Mouse (Mus musculus) spleen, postnatal 36 days (tissue): Measurements from ENCODE around the gene Mybph.

Source experiments
- DNase-seq, 2 experiments: peaks; one replicate each; pipeline ENCODE4 v3.0.0; 2022; ENCODE audit warnings: low spot score in 2 of 2, mixed read lengths in 1 of 2

The Mybph gene

DNA sequence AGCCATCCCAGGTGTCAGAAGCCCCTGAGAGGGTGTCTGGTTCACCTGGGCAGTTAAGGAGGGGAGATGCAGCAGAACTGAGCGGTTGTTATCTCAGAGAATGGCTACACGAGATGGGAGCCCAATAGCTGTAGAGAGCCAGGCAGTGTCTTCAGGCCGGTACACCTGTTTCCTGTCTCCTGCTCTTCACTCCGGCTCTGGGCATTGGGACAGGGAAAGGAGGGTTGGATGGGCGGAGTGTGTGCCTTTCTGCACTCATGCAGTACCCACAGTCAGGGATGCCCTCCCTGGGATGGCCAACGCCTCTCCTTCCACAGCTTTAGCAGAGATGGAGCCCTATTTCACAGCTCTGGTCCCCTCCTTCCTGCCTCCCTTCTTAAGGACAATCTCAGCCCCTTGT lies 17.8 kb downstream of the Mybph start:
- DNase-seq: no peak

DNA sequence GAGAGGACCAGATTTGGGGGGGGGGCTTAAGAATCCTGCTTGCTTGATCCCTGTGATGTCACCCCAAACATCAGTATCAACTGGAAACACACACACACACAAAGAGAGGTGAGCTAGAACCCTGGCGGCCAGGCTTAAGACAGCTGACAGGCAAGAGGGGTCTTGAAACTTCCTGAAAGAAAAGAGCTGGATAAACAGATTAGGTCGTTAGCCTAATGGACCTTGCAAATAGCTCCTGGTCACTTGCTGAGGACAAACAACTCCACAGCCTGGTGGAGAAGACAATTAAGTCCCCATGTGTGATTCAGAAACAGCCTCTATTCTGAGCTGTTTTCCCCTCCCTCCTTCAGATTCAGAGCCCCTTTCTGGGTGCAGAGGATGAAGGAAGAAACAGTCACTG lies 18.4 kb downstream of the Mybph start:
- DNase-seq: no peak

DNA sequence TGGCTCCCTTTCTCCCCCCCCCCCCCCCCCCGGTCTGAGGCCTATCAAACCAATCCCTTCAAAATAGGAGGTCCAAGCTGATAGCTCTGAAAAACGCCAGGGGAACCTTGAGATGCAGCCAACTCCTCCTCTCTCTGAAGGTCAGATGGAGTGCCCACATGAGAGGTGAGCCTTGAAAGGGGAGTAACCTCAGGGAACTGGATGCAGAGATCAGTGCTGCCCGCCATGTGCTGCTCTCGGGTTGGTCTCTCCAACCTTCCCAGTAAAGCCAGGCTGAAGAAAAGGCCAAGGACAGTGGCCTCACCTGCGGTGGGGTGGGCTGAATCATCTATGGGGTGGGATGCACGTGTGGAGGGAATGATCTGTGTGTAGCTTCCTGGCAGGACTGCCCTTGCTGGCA lies 19.1 kb downstream of the Mybph start:
- DNase-seq: no peak

DNA sequence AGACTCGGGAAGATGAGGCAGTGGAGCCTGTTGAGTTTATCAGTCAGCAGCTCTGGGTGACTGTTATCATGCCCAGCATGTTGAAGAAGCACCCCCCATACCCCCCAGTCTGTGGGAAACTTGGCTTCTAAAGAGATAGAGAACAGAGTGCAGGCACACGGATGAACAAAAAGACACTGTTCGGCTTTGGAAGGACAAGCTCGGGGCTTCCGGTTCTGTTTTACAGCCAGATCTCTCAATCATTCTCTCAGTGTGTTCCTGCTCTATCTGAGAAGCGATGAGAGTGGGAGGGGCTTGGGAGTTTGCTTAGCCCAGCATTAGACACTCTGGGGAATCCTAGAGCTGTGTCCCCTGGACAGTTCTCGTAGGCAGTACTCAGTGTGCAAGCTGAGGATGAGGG lies 20.2 kb downstream of the Mybph start:
- DNase-seq: no peak

GRCm38 (mm10) chr1:134215059-134215458 lies 21.8 kb downstream of the Mybph start:
- DNase-seq: no peak

DNA sequence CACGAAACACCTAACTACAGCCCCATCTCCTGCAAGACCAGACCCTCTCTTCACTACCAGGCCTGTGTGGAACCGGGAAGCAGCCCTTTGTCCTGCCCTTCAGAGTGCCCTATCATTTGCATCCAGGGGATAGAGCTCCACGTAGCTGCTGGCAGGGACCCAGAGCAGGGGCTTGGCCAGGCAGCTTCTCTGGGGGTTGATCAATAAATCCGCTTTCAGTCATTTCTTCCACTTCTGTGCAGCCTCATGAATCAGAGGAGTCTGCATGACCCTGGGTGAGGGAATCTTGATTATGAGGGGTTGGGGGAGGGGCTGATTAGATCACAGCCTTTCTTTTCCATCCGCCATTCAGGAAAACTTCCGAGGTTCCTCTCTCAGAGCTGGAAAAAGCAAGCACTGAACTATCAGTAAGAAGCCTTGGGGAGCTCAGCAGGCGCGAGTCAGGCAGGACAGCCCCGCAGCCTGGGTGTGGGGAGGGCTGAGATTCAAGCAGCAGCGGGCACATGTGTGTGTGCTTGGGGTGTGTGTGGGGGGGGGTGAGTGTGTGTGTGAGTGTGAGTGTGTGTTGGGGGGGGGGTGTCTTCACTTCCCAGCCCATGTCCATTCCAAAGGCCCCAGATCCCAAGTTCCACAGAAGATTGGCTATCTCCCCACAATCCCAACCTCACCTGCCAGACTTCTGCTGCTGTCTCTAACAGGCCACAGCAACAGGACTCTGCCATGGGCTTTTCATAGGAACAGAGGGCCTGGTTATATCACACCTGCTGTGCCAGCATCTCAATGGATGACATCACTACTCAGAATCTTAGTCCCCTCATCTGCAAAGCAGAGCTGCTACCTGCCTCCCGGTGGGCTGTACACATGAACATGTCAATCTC lies 22.7 kb downstream of the Mybph start:
- no peak for DNase-seq

DNA sequence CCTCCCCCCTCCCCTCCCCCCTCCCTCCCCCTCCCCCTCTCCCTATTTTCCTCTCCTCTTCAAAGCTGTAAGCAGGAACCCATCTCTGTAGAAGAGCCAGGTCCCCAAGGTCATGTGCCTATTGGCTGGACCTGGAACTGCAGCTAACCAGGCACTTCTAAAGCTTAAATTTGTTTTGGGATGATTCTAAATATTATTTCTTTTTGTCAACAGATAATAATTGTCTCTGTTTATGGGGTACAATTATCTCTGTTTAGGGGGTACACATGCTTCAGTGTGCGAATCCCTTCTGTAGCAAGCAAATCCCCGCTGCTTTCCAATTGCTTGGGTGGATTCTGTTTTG lies 23.4 kb downstream of the Mybph start:
- DNase-seq: no peak

DNA sequence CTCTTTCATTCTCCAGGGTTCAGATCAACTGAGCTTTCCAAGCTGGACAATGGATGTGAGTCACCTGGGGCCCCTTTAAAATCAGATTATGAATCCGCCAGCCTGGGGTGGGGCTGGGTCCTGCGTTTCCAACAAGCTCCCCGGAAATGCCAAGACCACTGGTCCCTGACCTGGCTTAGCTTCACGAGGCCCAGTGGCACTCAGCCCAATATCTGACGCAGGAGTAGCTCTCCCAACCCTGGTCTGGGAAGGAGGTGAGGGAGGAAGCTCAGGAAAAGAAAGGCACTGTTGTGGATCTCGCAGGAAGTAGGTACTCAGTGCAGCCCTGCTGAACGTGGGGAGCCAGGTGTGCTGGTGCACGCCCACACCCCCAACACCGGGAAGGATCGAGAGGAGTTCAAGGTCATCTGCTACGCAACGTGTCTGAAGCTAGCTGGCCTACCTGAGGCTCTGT lies 23.8 kb downstream of the Mybph start:
- DNase-seq: no peak

- no peak for DNase-seq
Observed at GRCm38 (mm10) chr1:134217942-134218341, 24.7 kb downstream of the Mybph start.

- DNase-seq: no peak
Observed at GRCm38 (mm10) chr1:134219608-134220007, 26.4 kb downstream of the Mybph start.

- no peak for DNase-seq
Observed at GRCm38 (mm10) chr1:134221172-134221571, 27.9 kb downstream of the Mybph start.

DNA sequence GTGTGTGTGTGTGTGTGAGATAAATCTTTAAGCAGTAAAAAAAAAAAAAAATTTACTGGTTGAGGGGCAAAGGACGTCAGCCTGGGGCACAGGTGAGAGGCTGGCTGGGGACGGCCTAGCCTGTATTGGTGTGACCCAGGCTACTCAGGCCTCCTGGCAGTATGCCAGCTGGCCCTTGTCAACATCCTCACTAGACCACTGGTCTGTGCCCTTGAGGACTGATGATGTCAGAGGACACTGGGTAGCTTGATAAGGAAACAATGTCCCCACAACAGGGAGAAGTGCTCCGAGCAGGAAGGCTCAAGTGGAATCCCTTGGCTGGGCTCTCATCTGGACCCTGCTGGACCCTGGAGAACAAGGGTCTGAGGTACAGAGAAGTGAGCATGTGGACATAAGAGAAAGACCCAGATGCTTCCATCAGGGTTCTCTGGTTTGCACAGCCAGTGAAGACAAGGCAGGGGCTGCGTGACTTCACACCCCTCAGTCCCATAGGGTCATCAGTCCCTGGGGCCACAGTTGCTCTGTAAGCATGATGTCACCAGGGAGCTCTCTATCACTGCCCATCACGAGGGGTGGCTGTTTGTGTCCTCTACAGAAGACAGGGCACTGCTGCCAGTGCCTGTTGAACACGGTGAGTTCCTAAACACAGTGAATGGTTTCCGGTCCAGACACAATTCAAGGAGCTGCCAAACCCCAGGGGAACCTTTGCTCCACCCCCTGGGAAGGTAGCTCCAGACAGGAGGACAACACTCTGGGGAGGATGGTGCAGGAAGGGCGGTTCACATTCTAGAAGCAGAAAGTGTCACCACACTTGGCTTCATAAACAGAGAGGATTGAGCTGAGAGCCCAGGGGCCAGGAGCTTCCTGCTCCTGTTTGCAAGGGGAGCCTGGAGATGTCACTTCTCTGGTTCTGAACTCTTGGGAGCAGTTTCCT lies 29.1 kb downstream of the Mybph start:
- no peak for DNase-seq

GRCm38 (mm10) chr1:134224649-134225227 lies 31.5 kb downstream of the Mybph start:
- DNase-seq: no peak

DNA sequence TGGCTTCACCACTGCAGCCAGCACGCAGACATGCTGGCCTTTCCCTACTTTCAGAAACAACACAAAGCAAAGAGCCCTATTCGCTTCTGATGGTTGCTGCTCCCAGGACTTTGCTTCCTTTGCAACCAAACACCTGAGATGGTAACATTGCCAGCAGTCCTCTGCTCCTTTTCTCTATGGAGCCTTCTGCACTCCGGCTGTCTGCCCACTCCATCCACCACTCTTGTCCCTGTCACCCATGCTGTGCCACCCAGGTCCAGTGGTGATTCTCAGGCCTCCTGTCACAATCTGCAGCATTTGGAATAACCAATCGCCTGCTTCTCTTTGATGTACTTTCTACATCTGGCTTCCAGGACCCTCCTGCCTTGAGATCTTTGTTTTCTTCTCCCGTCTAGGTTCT lies 32.1 kb downstream of the Mybph start:
- DNase-seq: no peak

DNA sequence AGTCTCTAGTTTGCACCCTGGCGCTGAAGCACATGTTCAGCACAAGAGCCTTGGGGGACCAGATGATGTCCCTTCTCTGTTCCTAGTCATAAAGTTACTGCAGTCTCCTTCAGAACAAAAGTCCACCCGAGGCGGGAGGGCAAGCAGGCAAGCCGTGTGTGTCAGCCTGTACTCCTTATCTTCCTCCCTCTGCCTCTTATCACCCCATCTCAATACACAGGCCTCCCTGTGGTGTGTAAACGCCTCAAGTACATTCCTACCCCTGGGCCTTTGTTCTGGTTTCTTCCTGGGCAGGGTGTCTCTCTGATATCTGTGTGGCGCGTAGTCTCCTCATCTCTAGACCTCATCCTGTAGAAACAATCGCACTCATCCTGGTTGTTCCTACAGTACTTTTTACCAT lies 33.5 kb downstream of the Mybph start:
- DNase-seq: no peak

- DNase-seq: no peak
Observed at GRCm38 (mm10) chr1:134229806-134230575, 36.7 kb downstream of the Mybph start.

GRCm38 (mm10) chr1:134230638-134231228 lies 37.5 kb downstream of the Mybph start:
- DNase-seq: no peak

- DNase-seq: no peak
Observed at GRCm38 (mm10) chr1:134231270-134231669, 38.0 kb downstream of the Mybph start.

- DNase-seq: no peak
Observed at GRCm38 (mm10) chr1:134231681-134232080, 38.4 kb downstream of the Mybph start.

DNA sequence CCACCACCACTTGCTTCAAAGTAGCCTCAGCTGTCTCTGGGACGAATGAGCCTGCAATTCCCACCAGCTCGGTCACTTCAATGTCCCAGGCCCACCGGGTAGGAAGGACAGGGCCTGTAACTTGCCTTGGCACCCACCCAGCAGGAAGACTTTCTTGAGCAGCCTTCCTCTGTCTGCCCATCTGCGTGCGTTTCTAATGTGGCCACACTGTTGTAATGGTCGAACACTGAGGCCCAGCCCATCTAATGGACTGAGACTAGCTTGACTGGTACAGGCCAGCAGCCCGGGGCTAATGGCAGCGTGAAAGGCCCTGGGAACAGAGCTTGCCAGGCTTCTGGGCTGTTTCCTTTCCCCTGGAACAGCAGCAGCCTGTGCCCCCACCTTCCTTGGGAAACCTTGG lies 39.1 kb downstream of the Mybph start:
- no peak for DNase-seq
